ENCODE assay signal across 21 mouse cellular contexts in the genomic region with DNA sequence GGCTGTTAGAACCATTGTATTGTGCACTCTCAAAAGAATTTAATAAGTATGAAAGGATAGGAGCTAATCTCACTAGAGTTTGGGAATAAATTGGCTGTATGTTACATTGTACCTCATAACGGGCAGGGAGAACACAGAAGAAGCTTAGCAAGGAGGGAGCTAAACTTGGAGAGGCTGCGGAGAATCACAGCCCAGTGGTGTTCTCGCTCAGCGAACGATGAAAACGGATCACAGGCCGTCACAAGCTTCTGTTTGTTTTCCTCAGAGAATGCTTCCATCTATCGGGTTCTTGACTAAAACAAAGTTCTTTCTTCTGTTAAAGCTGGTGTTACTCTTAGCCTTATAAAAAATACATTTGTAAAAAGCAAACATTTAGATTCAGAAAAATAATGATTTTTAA.
"Had no signal": no experiment of that assay in that cellular context is flagged by ENCODE, and none has a peak within 500 bp of the region (broad histone marks: within the 10 kb centered on the region; RNA-seq: fewer than 3 reads in every experiment).

No protein-coding gene starts in this region.

- H3K9me3 ChIP-seq: liver, embryonic 13.5 days; liver, embryonic 15.5 days; lung, embryonic 15.5 days; midbrain, embryonic 10.5 days; neural tube, embryonic 13.5 days; neural tube, embryonic 15.5 days had no signal

- H3K4me2 ChIP-seq: liver, embryonic 11.5 days; liver, embryonic 13.5 days; liver, embryonic 15.5 days; lung, embryonic 15.5 days; neural tube, embryonic 13.5 days; neural tube, embryonic 15.5 days had no signal

- DNase-seq: liver, embryonic 13.5 days; liver, postnatal 0 days; lung, adult 2 months; lung, postnatal 14 days; lung, postnatal 4 days; retina, postnatal 1 day; right cerebral cortex, adult 18-20 months; right cerebral cortex, postnatal 25 days; right cerebral cortex, postnatal 4 days; spleen, adult 18-20 months; thymus, adult 18-20 months; thymus, postnatal 14 days; thymus, postnatal 36 days had no signal

- H3K27ac ChIP-seq: liver, embryonic 13.5 days; liver, embryonic 15.5 days; lung, embryonic 15.5 days; midbrain, embryonic 10.5 days; neural tube, embryonic 13.5 days; neural tube, embryonic 15.5 days had no signal

- H3K4me3 ChIP-seq: liver, embryonic 13.5 days; liver, embryonic 15.5 days; lung, embryonic 15.5 days; midbrain, embryonic 10.5 days; myocyte; neural tube, embryonic 13.5 days; neural tube, embryonic 15.5 days had no signal

- H3K9ac ChIP-seq: liver, embryonic 13.5 days; liver, embryonic 15.5 days; liver, postnatal 0 days; lung, embryonic 15.5 days; neural tube, embryonic 13.5 days; neural tube, embryonic 15.5 days had no signal

- H3K27me3 ChIP-seq: liver, embryonic 13.5 days; liver, embryonic 15.5 days; lung, embryonic 15.5 days; neural tube, embryonic 13.5 days; neural tube, embryonic 15.5 days had no signal

- H3K36me3 ChIP-seq: liver, embryonic 13.5 days; liver, embryonic 15.5 days; lung, embryonic 15.5 days; midbrain, embryonic 10.5 days; neural tube, embryonic 13.5 days; neural tube, embryonic 15.5 days had no signal

- ATAC-seq: liver, postnatal 0 days; lung, postnatal 0 days had no signal

- H3K4me1 ChIP-seq: liver, embryonic 13.5 days; liver, embryonic 15.5 days; lung, embryonic 15.5 days; neural tube, embryonic 13.5 days; neural tube, embryonic 15.5 days had no signal
